Mouse (Mus musculus) heart, embryonic 16.5 days (tissue): Measurements from ENCODE around the gene Orc1. TPM values are rescaled to one million over a fixed set of nuclear protein-coding genes. Genes with fewer than 3 reads are reported as not detected.

Source experiments
- polyA plus RNA-seq: library from polyadenylated mRNA; unstranded; fragments of >200 nt; fragmentation: Nextera tagmentation; extraction: Ambion mirVana; gene quantifications from 2 replicates; pipeline ENCODE4 v1.2.1, GENCODE M21; 2015

Orc1 gene
- polyA plus RNA-seq, 1 experiment from 2014 or later, result 5.4 TPM

Other genes starting within 250 kb of the Orc1 start
- gene Shisal2a, start 196.1 kb upstream of the Orc1 start, polyA plus RNA-seq, result 1.3 and 1.4 TPM in 2 replicates
- 51.4 and 53.6 TPM in 2 replicates for gene Gpx7, start 172.5 kb upstream of the Orc1 start, polyA plus RNA-seq
- gene Tut4, start 120.0 kb upstream of the Orc1 start, polyA plus RNA-seq, result 38.7 and 42.3 TPM in 2 replicates
- gene Prpf38a, start 87 bp upstream of the Orc1 start, polyA plus RNA-seq, result 52.4 and 61.5 TPM in 2 replicates
- gene Cc2d1b, start 40.5 kb downstream of the Orc1 start, polyA plus RNA-seq, result 18.5 and 21.1 TPM in 2 replicates
- gene 3110021N24Rik, start 140.2 kb downstream of the Orc1 start, polyA plus RNA-seq, result 1.2 and 1.9 TPM in 2 replicates
- 2.5 and 2.9 TPM in 2 replicates for gene Zfyve9, start 201.4 kb downstream of the Orc1 start, polyA plus RNA-seq